Mouse (Mus musculus) megakaryocyte, embryonic 14.5 days (primary cell): ENCODE measurements around the gene Tnfsf11. TPM values are rescaled to one million over a fixed set of nuclear protein-coding genes. Genes with fewer than 3 reads are reported as not detected.
A peak's percentile ranks its signal among the peaks of the same experiment; 100 is the strongest.

Source experiments
- H3K27me3 ChIP-seq: replicated peaks from 2 replicates; pipeline ENCODE3; 2012; ENCODE audit warnings: inconsistent platforms
- H3K36me3 ChIP-seq: replicated peaks from 2 replicates; pipeline ENCODE3; 2012; ENCODE audit warnings: low read length, inconsistent platforms, mixed read lengths
- H3K4me1 ChIP-seq: 2 replicates; pipeline ENCODE4 v1.6.1; 2012; ENCODE audit warnings: inconsistent platforms
- H3K4me3 ChIP-seq: replicated peaks from 2 replicates; pipeline ENCODE3; 2012; ENCODE audit warnings: moderate library complexity, mild to moderate bottlenecking, inconsistent platforms
- H3K9me3 ChIP-seq: 2 replicates; pipeline ENCODE4 v1.6.1; 2012; ENCODE audit warnings: inconsistent platforms
- FLI1 ChIP-seq: IDR thresholded peaks from 2 replicates; pipeline ENCODE4 v1.6.1; 2012; ENCODE audit warnings: low read length, inconsistent platforms, mixed read lengths
- GATA1 ChIP-seq: IDR thresholded peaks from 3 replicates; pipeline ENCODE4 v1.6.1; 2012; ENCODE audit warnings: mixed read lengths, low read length, inconsistent platforms, borderline replicate concordance
- polyA plus RNA-seq: library from polyadenylated mRNA; stranded (reverse); fragments of >175 nt; gene quantifications from 2 replicates; pipeline ENCODE4 v1.2.3, GENCODE M21; 2012; ENCODE audit warnings: low replicate concordance; ENCODE audit not compliant: insufficient read depth

Tnfsf11 gene
- not detected in 2 replicates for polyA plus RNA-seq

DNA sequence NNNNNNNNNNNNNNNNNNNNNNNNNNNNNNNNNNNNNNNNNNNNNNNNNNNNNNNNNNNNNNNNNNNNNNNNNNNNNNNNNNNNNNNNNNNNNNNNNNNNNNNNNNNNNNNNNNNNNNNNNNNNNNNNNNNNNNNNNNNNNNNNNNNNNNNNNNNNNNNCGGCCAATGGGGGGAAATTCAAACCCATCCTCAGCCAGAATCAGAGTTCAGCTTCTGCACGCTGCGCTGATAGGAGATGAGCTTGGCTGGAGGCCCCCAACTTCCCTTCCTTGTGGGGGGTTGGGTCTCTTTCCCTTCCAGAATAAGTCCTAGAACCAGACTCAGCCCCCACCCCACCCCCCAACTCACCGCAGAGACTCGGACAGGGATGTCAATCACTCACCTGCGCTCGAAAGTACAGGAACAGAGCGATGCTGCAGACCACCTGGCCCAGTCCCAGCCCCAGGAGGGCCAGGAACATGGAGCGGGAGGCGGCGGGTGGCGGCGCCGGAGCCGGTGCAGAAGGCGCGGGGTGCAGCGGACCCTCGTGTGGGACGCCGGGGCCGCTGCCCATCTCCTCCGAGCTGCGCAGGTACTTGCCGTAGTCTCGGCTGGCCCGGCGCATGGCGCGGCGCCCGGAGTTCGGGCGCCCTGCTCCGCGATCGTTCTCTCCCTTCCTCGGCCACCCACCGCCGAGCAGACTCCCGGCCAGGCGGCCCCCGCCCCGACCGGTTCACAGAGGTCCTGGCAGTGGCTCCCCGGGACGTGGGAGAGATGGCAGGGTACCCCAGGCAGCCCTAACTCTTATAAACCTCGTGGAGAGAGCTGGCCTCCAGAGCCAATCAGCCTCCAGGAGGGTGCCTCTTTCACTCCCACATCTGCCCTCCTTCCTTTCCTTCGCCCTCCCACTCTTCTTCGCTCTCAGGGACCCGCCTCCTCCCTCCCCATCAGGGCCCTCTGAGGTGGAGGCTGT, at the start of gene Tnfsf11:
Tnfsf11 (minus strand) TSS at position 758 of the 952 bp plus-strand sequence.
- peak within 1 kb of the TSS; percentile 85 for H3K4me3 ChIP-seq
- H3K27me3 ChIP-seq, result peaks cover 45% of the 10 kb centered on the region
- H3K9me3 ChIP-seq, result no peaks in the 10 kb centered on the region
- no peaks in the 10 kb centered on the region for H3K36me3 ChIP-seq
- TF ChIP-seq GATA1 (no peak), FLI1 (no peak)
- H3K4me1 ChIP-seq, result peaks cover 13% of the 10 kb centered on the region

DNA sequence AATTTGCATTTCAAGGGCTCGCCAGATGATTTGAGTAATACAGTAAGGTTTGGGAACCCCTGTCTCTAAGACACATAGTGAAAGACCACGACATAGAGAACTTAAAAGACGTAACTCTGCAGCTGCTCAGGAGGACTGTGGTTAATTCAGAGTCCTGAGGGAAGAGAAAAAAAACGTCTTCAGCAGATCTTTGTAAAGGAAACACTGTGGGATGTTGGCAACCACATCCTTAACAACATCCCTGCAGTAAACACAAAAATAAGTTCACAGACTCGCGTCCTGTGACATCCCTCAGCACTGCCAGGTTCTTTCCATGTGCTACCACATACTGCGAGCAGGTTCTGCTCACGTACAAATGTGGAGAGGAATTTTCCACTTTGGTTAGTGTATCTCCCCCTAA, 48.9 kb upstream of the Tnfsf11 start:
- H3K27me3 ChIP-seq, result no peaks in the 10 kb centered on the region
- H3K9me3 ChIP-seq, result no peaks in the 10 kb centered on the region
- H3K4me3 ChIP-seq, result no peak overlapping the region
- TF ChIP-seq FLI1 (no peak), GATA1 (no peak)
- peaks cover 7% of the 10 kb centered on the region; the same call in 1 of the 2 replicates for H3K4me1 ChIP-seq
- H3K36me3 ChIP-seq, result no peaks in the 10 kb centered on the region

DNA sequence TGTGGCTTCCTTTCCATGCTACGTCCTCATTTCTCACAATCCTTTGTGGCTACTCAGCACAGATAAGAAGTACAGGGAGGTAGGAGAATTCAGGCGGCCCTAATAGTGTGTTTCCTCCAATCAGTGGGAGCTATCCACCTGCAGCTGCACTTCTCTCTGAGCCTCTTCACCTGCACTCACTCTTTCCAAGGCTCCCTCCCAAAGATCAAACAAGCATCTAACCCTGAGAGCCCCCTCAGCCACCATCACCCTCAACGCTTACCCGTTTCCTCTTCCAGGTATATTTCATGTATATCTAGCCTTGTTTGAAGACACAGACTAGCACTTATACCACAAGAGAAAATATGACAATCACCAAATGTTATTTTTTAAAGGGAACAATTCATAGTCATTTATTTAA, 47.5 kb upstream of the Tnfsf11 start:
- Histone ChIP-seq H3K4me1 (peaks cover 7% of the 10 kb centered on the region; the same call in 1 of the 2 replicates), H3K36me3 (no peaks in the 10 kb centered on the region), H3K4me3 (no peak overlapping the region), H3K27me3 (no peaks in the 10 kb centered on the region), H3K9me3 (no peaks in the 10 kb centered on the region)
- TF ChIP-seq GATA1, result no peak
- no peak for TF ChIP-seq FLI1

DNA sequence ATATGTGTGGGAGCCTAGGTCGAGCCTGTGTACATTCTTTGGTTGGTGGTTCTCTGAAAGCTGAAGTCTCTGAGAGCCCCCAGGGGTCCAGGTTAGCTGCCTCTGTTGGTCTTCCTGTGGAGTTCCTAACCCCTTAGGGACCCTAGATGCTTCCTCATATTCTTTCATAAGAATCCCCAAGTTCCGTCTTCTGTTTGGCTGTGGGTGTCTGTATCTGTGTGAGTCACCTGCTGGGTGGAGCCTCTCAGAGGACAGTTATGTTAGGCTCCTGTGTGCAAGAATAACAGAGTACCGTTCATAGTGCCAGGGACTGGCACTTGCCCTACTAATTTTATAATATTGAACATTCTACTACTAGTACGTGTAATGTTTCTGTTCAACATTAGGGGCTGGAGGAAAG, 45.0 kb upstream of the Tnfsf11 start:
- no peak overlapping the region for H3K4me3 ChIP-seq
- H3K9me3 ChIP-seq, result no peaks in the 10 kb centered on the region
- TF ChIP-seq GATA1 (no peak), FLI1 (no peak)
- no peaks in the 10 kb centered on the region for H3K27me3 ChIP-seq
- H3K36me3 ChIP-seq, result no peaks in the 10 kb centered on the region
- H3K4me1 ChIP-seq, result peaks cover 7% of the 10 kb centered on the region; the same call in 1 of the 2 replicates

GRCm38 (mm10) chr14:78351544-78351943, 43.7 kb upstream of the Tnfsf11 start:
- no peak for TF ChIP-seq FLI1
- no peak for TF ChIP-seq GATA1
- Histone ChIP-seq H3K4me1 (peaks cover 2% of the 10 kb centered on the region; the same call in 1 of the 2 replicates), H3K4me3 (no peak overlapping the region), H3K9me3 (no peaks in the 10 kb centered on the region), H3K36me3 (no peaks in the 10 kb centered on the region), H3K27me3 (no peaks in the 10 kb centered on the region)

DNA sequence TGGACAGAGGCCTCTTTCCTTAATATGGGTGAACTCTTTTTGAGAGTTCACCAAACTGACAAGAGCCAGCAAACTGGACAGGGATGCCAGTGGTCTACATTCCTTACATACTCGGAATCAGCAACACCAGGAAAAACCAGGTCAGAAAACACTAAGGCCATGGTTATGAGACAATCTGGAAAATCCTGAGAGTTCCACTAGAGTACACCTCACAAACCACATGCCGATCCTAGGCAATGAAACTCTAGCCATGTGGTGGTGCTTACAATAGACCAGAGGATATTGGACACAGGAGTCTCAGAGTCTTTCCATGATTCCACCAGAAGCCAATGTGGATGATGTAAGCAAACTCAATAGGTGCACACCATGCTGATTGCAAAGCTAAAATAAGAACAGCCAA, 39.9 kb upstream of the Tnfsf11 start:
- Histone ChIP-seq H3K4me1 (no peaks in the 10 kb centered on the region; the same call in 1 of the 2 replicates), H3K9me3 (no peaks in the 10 kb centered on the region), H3K27me3 (no peaks in the 10 kb centered on the region), H3K4me3 (no peak overlapping the region), H3K36me3 (no peaks in the 10 kb centered on the region)
- TF ChIP-seq FLI1, result no peak
- TF ChIP-seq GATA1, result no peak

- Histone ChIP-seq H3K4me1 (peaks cover 12% of the 10 kb centered on the region), H3K27me3 (no peaks in the 10 kb centered on the region), H3K9me3 (no peaks in the 10 kb centered on the region), H3K36me3 (no peaks in the 10 kb centered on the region), H3K4me3 (no peak overlapping the region)
- no peak for TF ChIP-seq FLI1
- TF ChIP-seq GATA1, result no peak
Observed at GRCm38 (mm10) chr14:78343007-78343406, 35.2 kb upstream of the Tnfsf11 start.

DNA sequence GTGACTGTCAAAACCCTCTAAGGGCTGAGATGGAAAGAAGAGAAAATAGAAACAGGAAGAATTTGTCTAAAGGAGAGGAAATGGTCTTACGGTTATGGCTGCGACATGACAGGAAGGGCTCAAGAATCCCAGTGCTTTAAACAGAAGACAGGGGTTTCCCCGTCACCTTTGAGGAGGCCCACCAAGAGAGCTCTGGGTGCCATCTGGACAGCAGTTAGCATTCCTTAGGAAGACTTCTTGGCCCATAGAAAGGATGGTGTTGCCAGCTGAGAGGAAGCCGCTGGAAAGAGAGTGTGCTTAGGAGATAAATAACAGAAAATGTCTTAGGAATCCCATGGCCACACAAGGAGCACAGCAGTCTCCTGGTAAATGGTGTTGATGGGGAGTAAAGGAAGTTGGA, 34.3 kb upstream of the Tnfsf11 start:
- Histone ChIP-seq H3K27me3 (no peaks in the 10 kb centered on the region), H3K9me3 (no peaks in the 10 kb centered on the region), H3K4me3 (no peak overlapping the region), H3K4me1 (peaks cover 12% of the 10 kb centered on the region), H3K36me3 (no peaks in the 10 kb centered on the region)
- no peak for TF ChIP-seq GATA1
- no peak for TF ChIP-seq FLI1

DNA sequence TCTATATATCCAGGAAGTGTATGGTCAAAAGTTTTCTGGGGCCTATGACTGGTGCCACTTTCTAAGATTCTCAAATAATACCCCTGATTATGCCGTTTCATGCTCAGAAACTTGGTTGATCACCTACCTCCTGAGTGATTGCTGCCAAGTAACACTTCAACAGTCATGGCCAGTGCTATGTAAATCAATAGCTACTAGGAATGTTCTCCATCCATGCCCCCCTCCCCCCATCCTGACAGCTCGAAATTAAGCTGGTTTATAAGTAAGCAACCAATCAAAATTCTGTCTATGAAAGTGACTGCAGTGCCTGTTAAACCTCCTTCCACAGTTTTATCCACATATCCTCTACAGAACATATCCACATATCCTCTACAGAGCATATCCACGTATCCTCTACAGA, 25.5 kb upstream of the Tnfsf11 start:
- no peak overlapping the region for H3K4me3 ChIP-seq
- no peaks in the 10 kb centered on the region for H3K36me3 ChIP-seq
- H3K4me1 ChIP-seq, result peaks cover 14% of the 10 kb centered on the region
- TF ChIP-seq GATA1 (no peak), FLI1 (no peak)
- H3K9me3 ChIP-seq, result no peaks in the 10 kb centered on the region
- peaks cover 6% of the 10 kb centered on the region for H3K27me3 ChIP-seq

DNA sequence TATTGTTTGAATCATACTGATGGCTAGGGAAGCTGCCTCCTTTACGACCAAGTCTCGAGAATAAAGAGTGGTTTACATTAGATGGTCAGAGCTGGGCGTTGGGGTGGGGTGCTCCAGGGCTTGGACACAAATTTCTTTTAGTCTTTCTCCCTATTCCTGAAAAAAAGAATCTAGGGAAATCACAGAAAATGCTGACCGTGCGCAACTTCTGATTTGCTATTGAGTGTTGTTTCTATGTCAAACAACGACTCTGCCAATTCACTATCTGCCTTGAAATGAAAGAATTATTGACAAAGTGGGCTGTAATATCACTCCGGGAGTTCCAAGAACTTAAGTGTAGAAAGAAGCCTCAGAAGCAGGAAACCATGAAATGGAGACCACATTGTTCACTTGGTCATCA, 23.5 kb upstream of the Tnfsf11 start:
- no peak overlapping the region for H3K4me3 ChIP-seq
- H3K9me3 ChIP-seq, result no peaks in the 10 kb centered on the region
- peaks cover 6% of the 10 kb centered on the region for H3K27me3 ChIP-seq
- no peak for TF ChIP-seq GATA1
- no peak for TF ChIP-seq FLI1
- no peaks in the 10 kb centered on the region for H3K36me3 ChIP-seq
- H3K4me1 ChIP-seq, result peaks cover 14% of the 10 kb centered on the region
